Mouse (Mus musculus) urinary bladder, postnatal 14 days (tissue): ENCODE measurements around the gene Rpl15.
"Not testable (repeated sequence)": the region's sequence is repeated elsewhere in the genome, so short reads cannot be mapped to it uniquely, and the experiment has no call there.

Experiments
- DNase-seq: peaks from one replicate; pipeline ENCODE4 v3.0.0; 2021; ENCODE audit warnings: low spot score

The Rpl15 gene

DNA sequence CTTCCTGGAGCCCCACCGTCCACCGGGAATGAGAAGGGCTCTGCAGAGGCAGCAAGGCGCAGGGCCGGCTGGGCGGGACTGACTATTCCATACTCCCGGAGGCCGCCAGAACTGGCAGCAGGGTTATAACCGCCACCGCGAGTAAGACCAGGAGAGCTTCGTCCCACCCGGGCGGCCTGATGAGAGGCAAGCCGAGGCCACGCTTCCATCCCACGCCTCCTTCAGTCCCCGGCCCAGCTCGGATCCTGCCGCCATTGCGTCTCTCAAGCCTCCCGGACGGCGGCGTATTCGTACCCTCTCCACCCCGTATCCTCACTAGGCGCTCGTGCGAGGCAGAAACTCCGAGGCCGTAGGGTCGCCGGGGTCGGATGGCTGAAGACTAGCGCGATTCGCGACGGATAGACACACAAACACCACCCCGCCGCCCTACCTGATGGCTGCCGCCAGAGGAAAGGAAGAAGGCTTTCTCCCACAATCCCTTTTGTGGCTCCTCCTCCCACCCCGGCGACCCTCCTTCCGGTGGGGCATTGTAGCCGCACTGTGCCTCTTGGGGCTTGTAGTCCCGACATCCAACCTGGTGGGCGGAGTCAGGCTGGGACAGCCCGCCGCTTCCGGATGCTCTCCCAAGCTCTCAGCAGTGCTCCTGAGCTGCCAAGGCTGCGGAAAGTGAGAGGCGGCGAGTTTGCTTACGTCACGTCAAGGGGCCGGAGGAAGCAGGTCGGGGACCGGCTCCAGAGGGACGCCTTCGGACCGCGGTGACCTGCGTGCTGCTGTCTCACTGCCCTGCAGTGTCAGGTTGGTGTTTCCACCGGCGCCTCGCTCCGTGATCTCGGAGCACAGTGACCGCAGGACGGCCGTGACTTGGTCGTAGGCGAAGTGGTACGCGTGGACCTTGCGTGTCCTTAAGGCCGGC is at the start of gene Rpl15, which contains the start of gene Nkiras1:
TSS of gene Rpl15 (minus strand) at position 863 of the 913 bp plus-strand sequence.
TSS of gene Nkiras1 (plus strand) at position 608 of the 913 bp plus-strand sequence.
- DNase-seq = peak; percentile 99

GRCm38 (mm10) chr14:18317457-18318411 is 46.5 kb upstream of the Rpl15 start:
- DNase-seq = no peak

DNA sequence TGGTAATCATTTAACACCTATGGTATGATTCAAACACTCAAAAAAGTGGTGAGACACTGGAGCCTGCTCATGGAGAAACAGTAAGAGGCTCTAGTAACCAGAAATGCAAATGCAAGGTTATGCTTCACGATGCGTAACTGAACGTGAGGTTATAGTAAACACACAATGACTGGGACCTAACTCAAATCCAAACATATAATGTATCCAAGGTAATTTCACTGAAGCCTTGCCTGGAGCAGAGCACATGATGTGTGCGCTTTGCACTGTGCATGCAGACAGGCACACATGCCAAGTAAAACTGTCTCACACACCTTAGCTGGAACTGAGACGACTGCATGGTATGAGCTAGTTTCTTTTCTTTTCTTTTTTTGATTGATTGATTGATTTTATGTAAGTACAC is 33.0 kb upstream of the Rpl15 start:
- no peak for DNase-seq

DNA sequence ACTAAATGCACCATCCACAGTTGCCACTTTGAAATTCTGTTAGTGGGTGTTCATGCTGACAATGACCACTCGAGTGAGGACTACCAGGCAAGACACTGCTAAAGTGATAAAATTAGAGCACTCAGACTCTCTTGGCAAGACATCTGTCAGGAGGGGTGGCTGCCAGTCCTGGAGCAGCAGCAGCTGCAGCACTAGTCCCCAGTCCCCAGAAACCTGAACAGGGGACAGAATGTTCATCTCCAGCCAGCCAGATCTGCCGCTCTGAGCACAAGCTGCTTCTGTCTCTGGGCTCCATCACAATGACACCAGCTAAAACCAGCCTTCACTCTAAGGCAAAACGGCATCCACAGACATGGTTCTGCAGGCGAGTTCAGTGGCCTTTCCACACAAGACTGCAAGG is 32.1 kb upstream of the Rpl15 start:
- no peak for DNase-seq

GRCm38 (mm10) chr14:18302750-18303149 is 31.6 kb upstream of the Rpl15 start:
- no peak for DNase-seq

GRCm38 (mm10) chr14:18301591-18301990 is 30.4 kb upstream of the Rpl15 start:
- no peak for DNase-seq

DNA sequence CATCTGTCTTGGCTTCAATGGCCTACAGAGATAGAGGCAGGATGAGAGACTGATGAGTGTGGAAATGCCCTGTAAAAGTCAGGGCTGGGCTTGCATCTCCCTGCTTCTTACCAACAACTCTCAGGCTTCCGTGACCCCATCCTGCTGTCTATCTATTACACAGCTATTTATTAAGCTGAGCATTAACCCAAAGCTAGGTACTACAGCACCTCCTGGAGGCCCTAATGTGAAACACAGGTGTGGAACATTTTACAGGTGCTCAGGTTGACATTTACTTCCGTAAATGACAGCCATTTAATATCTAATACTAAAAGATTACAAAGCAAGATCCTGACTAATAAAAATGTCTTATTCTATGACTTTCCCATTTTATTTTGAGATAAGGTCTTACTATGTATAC is 29.5 kb upstream of the Rpl15 start:
- no peak for DNase-seq

- no peak for DNase-seq
These were observed 27.7 kb upstream of the Rpl15 start for GRCm38 (mm10) chr14:18298874-18299273.

GRCm38 (mm10) chr14:18297441-18297840 is 26.2 kb upstream of the Rpl15 start:
- no peak for DNase-seq

GRCm38 (mm10) chr14:18292578-18292977 is 21.4 kb upstream of the Rpl15 start:
- DNase-seq = no peak

DNA sequence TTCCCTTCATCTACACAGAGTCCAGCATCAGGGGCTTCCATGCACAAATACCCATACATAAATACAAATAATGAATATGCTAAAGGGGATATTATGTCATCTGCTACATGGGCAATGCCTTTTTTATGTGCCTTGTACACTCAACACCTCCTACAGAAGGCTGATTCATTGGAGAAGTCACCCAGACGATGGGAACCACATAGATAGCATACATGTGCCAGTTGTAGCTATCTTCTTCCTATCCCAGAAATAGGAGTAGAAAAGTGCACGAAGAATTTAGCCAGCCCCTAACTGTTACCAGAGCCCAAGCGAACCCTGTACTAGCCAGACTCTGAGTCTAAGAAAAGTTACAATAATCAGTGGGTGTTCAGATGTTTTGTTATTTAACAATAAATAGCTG is 20.9 kb upstream of the Rpl15 start:
- DNase-seq = no peak

- DNase-seq = no peak
These were observed 16.2 kb upstream of the Rpl15 start for GRCm38 (mm10) chr14:18287391-18287790.

DNA sequence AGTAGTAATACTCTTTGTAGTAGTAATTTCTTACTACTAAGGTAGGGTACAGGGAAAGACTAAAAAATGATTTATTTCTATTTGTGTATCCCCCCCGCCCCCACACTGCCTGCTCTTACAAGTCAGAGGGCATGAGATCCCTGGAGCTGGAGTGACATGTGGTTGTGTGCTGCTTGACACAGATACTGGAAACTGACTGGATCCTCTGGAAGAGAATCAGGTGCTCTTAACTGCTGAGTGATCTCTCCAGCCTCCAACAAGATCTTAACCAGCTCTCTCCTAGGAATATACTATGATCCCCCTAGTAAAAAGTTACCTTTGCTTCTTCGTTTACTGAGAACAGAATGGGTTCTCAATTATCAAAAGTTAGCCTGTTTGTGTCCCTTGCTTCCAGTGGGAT is 15.2 kb upstream of the Rpl15 start:
- no peak for DNase-seq

DNA sequence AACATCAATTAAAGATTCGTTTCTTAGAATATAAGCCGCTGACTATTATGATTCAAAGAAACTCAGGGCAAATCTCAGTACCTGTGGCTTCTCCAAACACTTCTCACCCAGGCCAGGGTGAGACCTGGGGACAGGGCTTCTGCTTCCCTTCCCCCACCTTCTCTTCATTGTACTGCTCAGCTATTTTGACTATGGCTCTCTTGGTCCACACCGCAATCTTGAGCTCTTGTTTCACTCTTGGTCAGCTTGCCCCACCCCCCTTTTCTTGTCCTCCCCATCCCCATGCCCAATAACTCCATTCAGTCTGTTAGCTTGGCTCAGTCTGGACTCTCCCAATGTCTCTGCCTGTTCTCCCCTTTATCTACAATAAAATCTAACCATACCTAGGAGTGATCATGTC is 14.3 kb upstream of the Rpl15 start:
- no peak for DNase-seq

- no peak for DNase-seq
These were observed 13.4 kb upstream of the Rpl15 start for GRCm38 (mm10) chr14:18284581-18284980.

- no peak for DNase-seq
These were observed 9.2 kb upstream of the Rpl15 start for GRCm38 (mm10) chr14:18280375-18280774.

DNA sequence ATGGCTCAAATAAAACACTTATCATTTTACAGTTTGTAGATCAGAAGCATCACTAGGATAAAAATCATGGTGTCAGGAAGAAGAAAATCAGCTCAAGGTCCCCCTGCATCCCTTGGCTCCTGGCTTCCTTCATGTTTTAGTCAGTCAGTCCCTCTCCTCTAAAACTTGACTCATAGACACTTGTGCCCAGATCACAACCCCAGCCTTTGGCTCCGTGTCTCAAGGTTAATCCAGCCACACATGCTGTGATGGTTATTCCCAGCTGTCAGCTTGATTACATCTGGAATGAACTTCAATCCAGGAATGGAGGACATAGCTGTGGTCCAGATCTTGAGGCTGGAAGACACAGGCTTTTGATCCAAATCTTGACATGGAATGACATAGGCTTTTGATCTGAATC is 3.3 kb upstream of the Rpl15 start:
- no peak for DNase-seq

GRCm38 (mm10) chr14:18271666-18272065 is 475 bp upstream of the Rpl15 start:
- DNase-seq = no peak

DNA sequence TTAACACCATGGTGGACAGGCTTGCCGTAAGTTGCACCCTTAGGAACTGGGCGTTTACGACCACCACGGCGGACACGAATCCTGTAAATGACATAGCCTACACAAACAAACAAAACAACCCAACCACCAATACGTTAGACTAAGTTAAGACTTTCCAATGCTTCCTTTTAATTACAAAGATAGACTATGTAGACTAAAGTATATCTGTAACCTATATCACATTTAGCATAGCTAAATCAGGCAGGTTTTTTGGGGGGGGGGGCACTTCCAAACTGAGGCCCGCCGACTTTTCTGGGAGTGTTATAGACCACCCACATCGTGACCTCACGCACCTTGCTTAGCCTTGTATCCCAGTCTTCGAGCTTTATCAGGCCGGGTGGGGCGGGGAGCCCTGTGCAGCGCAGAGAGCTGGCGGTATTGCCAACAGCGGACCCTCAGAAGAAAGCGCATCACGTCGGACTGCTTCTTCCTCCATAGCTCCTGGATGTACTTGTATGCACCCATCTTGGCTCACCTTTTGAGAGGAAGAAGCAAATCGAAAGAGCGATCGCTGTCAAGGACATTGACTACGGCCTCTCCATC is 1.2 kb downstream of the Rpl15 start:
- DNase-seq = not testable (repeated sequence)

- DNase-seq = peak; percentile 26
These were observed 7.8 kb downstream of the Rpl15 start for GRCm38 (mm10) chr14:18263427-18263826.

DNA sequence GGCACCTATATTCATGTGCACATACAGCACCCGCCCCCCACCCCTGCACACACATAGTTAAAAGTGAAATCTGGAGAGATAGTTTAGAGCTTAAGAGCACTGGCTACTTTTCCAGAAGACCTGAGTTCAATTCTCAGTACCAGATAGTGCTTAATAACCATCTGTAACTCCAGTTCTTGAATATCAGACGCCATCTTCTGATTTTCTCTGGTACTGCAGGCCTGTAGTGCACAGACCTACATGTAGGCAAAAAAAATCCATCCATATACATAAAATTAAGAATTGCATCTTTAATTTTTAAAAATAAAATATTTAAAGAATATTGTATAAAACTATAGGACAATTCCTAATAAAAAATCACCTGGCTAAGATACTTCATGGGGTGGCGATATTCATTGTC is 10.0 kb downstream of the Rpl15 start:
- no peak for DNase-seq

- no peak for DNase-seq
These were observed 28.5 kb downstream of the Rpl15 start for GRCm38 (mm10) chr14:18242638-18243130.
